Mouse (Mus musculus) common myeloid progenitor, adult 5-6 weeks (primary cell): ENCODE measurements around the gene Bpgm. TPM values are rescaled to one million over a fixed set of nuclear protein-coding genes. Genes with fewer than 3 reads are reported as not detected.
A peak's percentile ranks its signal among the peaks of the same experiment; 100 is the strongest.

Experiments used
- ATAC-seq: replicated peaks from 2 replicates; pipeline ENCODE4 v1.8.0; 2016; ENCODE audit warnings: low read depth, mild to moderate bottlenecking, moderate TSS enrichment, inconsistent platforms; ENCODE audit not compliant: poor library complexity, severe bottlenecking
- total RNA-seq: library from RNA; stranded (forward); fragments of 200-1000, 187-1606 nt; gene quantifications from 2 replicates; pipeline ENCODE4 v1.2.3, GENCODE M21; 2017

Bpgm gene
- total RNA-seq: 26.4 and 27.2 TPM in 2 replicates

DNA sequence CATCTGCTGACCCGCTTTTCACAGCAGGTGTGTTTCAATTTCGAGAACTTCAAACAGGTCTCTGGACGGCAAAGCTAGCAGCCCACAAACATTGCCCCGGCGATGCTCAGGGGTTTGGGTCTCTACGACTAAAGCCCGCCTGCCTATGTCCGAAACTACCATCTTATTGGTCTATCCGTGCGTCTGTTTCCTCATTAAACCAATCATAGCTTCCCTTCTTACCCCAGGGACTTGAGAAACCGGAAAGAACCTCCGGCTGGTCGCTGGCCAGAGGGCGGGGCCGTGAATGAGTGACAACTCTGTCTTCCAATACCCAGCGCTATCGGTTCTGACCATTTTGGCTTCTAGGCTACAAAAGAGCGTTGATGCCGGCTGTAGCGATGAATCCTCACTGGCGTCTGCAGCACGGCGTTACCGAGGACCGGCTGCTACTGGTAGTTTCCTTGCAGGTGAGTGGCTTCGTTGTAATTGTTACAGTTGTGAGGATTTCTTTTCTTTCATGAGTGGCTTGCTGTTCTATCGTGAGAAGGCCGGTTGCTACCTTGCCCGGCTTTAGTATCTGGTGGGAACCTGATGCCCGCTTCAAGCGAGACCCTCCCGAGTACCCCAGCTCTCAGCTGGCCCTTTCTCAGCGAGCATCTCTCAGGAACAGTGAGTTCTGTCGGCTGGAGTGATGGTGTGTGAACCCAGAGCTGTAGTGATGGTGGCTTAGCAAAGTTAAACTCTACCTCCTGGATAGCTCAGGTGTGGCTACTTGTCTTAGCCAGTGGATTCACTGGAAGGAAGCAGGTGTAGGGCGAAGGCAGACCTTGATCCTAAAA lies at the start of gene Bpgm:
Gene Bpgm (plus strand): TSS at position 234 of the 821 bp plus-strand sequence.
- ATAC-seq: peak; percentile 96

DNA sequence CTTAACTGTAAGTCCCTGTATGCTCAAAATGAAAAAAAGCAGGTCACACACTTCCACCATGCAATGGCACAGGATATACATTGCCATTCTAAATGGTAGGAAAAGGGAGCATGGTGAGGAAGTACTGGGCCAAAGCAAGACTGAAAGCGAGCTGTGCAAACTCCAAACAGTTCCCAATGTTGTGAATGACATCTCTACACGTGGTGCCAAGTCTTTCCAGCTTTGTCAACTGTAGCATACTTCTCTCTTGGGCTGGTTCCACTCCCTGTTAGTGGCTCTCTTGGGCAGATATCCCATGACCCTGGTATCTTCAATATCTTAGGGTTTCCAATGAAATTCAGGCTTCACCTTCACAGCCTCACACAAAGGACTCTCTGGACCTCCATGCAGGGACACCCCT lies 37.0 kb upstream of the Bpgm start:
- ATAC-seq: no peak

DNA sequence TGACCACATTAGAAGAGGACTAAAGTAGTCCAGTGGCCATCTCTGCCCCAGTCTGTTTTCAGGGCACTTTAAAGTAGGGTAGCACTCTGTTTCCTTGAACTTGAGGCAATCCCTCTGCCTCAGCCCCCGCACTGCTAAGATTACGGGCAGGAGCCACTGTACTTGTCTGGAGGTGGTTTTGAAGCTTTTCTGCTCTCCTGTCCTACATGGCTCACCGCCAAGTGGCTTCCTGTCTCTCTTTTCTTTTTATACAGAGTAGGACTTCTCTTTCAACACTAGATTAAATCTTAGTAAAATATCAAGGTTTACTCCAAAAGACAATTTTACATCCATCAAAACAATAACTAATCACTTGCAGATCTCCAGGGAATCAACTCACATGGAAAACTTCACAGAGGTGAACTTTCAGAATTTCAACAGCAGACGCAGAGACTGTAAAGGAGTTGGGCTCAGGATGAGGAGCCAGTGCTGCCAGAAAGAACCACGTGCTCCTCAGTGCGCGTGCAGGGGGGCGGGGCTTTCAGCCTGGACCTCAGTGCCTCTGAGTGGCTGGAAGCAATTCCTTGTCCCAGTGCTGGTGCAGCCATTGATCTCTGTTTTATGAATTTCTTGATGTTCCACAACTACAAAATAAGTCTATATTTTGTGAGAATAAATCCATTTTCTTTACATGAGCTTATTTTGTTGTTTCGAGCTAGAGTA lies 34.3 kb upstream of the Bpgm start:
- ATAC-seq: peak; percentile 58; the same call in 1 of the 2 replicates

DNA sequence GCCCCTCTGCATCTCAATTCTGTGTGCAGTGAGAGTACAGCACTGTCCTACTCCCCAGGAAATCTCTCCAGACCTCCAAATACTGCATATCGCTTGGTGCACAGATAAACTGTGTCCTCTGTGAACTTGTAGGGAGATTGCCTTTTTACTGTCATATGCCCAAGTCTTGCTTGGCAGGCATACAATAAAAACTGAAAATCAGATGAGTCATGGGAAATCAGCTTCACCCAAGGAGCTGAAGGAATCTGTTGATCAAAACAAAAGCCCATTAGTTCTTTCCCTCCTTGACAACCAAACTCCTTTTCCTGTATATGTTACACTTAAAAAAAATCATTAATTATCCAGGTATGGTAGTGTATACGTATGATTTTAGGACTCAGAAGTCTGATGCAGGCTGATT lies 32.2 kb upstream of the Bpgm start:
- no peak for ATAC-seq

DNA sequence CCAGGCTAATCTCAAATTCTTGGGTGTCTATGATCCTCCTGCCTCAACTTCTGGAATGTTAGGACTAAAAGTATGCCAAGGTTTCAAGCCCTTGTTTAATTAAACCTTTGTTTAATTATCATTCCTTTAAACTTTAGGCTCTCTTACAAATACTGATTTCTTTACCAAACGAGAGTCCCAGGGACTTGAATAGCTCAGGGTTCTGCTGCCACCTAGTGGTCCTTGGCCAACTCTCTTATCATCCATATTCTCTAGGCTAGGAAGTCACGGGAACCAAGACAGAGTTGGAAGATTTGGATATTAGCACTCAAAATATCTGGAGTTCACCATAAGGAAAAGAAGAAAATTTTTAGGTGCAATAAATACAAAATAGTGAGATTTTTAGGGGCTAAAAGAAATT lies 28.0 kb upstream of the Bpgm start:
- ATAC-seq: peak; percentile 87

DNA sequence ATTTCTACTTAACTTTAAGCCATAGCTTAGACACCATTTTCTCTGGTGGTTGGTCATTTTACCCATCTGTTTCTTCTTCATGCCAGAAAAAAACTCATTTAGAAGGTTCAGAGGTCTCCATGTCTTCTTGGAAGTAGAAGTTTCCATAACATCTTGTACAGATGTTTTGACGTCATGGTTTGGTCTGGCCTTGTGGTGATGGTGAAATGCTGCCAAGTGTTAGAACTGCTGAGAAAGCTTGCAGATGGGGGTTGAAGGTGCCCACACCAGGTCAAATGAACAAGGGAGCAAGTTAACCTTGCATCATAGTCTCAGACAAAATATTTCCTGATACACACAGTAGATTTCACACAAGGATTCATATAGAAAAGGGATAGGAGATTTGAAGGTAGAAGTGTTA lies 27.3 kb upstream of the Bpgm start:
- ATAC-seq: no peak

DNA sequence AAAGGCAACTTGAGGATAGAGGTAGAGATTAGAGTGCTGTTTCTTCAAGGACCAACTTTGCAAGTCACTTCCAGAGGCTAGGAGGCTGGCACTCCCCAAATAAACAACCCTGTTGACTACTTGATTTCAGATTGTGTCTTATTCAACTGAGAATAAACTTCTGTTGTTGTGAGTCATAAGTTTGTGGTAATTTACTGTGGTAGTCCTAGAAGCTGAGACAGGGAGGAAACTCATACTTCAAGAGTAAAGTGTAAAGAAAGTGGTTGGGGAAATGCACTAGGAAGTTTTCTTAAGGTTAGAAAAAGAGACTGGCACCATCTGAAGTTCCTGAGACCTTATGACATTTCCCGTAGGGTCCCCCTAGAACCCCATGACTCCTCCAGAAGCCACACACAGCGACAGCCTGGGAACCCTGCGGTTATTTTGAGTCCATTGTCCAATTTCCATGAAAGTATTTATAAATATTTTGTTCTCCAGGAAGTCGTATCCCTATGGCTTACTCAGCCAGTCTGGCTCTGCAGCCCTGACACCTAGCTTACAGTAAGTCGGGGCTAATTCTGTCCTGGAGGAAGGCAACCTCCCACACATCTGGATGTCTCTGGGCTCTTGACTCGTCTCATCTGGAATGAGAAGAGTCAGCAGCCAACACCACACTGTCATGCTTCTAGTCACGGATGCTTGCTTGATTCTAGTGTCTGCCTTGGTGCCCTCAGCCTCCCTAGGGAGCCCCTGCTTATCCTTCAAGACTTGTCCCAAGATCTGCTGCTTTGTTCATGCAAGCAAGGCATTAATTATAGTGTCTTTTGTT lies 22.8 kb upstream of the Bpgm start:
- ATAC-seq: no peak

DNA sequence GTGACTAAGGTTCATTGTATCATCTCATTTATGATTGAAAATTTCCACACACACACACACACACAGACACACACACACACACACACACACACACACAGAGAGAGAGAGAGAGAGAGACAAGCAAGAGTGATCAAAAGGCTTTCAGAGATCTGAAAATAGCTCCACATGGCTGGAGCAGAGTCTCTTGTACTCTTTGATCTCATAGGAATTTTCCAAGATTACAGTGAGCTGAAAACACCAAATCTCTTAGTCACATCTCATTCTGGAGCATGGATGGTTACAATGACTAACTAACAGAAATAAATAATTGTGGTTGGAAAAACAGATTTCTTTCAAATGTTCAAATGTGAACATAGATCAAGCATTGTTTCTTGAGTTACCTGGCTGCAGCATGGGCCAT lies 16.6 kb upstream of the Bpgm start:
- no peak for ATAC-seq

DNA sequence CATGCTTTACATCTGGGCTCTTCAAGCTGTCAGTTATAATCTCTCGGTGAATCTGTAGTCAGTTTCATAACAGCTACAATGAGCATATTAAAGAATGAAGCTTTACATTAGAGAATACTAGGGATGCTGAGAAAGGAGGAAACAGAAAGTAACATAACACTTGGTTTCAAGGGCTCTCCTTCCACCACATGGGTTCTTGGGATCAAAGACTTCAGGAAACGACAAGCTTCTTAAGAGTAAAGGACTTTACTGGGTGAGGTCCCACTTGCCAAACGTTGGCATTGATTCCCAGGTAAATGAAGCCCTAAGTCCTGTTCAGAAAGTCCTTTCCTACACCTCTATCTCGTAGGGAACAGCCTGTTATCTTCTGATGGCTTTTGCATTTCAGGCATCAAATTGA lies 15.4 kb upstream of the Bpgm start:
- ATAC-seq: no peak

DNA sequence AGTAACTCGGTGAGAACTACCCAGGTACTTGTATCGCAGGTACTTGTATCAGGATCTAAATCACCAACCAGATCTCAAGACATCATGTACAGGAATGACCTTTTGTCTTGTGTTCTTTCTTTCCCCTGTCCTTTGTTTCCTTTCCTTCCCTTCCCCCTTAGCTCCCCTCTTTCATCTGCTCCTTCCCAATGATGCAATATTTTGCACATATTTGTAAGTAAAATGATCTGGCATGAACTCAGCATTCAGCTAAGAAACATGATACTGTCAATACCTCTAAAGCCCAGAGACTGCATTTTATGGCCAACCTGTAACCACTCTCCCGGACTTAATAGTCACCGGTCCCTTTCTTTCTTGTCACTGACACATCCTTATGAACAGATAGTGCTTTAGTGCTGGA lies 12.4 kb upstream of the Bpgm start:
- ATAC-seq: no peak

DNA sequence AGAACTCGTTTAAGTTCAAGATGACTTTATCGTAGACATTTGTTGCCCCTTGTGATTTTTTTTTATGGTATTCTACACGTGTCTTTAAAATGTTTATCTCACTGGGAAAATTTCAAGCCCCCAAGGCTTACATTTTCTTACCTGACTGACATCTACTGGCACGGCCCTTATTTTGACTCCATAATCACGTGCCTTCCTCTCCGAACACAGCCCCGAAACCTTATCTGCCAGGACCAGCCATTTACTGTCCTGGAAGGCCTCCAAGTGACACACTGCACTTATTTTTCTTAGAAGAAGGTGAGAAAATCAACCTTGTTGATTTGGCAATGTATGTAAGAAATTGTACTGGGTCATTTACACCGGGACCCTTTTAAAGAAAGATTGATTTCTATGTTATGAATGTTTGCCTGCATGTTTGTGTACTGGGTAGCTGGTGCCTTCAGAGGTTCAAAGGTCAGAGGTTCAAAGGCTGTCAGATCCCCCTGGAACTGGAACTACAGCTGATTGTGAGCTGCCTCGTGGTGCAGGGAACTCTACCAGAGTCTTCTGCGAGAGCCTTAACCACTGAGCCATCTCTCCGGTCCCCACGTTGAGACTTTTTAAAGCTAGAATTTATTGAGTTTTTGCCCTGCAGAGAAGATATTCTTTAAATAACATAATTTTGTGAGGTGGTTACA lies 4.4 kb upstream of the Bpgm start:
- peak; percentile 33; the same call in 1 of the 2 replicates for ATAC-seq

DNA sequence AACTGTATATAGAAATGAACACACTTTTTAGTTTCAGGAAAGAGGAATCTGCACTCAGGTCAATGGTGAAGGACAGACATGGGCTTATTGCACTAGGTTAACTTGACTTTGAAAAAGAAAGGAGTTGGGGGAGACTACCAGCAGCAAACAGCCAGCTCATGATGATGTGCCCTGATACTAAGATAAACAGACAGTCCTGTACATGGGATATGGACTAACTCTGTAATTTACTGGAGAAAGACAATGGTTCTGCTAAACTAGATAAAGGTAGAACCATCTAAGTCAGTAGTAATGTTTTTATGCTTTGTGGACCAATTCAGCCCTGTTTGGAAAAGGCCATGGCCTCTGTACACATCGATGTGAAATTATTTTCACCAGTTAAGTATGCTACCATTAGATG lies 2.7 kb upstream of the Bpgm start:
- ATAC-seq: no peak

DNA sequence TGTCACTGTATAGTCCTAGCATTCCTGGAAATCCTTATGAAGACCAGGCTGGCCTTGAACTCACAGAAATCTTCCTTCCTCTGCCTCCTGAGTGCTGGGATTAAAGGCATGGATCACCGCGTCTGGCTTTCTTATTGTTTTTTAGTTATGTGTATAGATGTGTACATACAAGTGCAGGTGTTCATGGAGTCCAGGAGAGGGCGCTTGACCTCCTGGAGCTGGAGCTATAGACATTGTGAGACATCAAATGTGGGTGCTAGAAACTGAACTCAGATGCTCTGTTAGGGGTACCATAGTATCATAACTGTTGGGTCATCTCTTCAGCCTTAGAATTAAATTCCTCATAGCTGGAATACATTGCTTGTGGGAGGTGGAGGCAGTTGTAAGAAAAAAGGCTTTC lies 2.0 kb upstream of the Bpgm start:
- no peak for ATAC-seq

DNA sequence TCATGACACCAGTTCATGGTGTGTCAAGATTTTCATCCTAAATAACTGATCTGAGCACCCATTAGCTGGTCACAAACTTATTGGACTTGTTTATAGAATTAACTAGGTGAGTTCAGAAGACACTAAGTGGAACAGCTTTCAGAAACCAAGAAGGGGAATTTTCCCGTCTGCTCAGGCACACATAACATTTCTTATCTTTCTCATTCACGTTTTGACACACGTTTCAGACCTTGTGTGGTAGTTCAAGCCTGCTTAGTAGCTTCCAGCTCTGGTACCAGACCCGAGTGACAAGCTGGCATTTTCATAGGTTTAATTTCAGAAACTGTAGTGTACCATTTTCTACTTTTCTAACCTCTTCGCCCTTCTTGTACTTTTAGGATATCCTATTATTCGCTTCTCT lies 616 bp upstream of the Bpgm start:
- ATAC-seq: no peak

DNA sequence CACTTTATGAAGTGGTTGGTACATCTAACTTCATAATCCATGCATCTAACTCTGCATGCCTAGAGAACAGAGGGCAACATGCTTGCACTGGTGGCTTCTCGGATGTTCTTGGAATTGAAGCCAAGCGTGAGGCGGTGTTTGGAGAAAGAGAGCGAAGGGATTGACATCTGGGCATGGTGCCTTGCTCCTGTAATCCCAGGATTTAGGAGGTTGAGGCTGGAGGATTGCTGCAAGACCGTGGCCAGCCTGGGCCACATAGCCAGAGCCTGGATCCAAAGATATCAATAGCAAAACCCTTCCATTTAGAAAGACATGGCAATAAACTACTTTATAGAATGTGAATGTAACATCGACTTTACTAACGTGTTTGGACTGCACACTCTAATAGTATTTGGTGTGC lies 2.0 kb downstream of the Bpgm start:
- ATAC-seq: no peak

DNA sequence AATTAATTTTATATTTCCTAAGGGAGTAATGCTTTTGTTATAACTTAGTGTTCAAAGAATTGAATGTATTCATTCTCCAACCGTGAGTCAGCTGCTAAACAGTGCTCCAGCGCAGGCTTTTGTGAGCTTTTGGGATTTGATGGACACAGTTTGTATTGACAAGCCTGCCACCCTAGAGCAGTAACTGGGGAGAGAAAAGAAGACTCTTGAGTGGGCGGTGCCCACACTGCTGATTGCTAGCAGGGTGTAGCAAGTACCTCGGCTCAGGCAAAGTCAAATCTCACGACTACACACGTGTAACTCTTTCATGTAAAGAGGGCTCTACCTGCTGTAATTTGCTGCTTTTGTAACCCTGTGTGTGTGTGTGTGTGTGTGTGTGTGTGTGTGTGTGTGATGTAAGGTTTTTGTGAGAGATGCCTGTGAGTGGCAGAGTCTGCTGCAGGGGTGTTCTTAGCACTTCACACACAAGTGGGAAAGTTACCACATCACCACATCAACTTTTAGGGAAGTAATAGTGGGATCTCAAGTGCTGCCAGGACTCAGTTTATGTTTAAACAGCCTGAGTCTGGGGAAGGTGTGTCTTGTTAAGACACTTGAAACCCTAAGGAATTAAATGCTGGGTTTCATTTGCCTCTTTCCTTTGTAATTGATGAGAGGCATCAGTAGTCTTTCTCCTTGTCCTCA lies 2.8 kb downstream of the Bpgm start:
- no peak for ATAC-seq

DNA sequence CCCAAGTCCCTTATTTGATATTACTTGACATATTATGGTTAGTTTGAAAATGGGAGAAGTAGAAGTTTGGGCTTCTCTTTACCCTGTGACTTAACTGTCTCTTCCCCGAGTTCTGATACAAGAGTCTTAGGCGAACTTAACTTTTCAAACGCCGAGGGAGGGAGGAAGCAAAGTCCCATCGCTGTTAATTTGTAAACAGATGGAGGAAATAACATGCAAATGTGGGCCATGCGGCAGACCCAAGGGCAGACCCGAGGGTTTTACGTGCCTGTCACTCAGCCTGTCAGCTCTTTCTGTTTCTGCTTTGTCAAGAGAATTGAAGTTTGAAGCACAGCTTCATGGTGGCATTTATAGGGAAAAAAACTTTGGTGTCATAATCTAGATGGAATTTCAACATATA lies 3.5 kb downstream of the Bpgm start:
- no peak for ATAC-seq

DNA sequence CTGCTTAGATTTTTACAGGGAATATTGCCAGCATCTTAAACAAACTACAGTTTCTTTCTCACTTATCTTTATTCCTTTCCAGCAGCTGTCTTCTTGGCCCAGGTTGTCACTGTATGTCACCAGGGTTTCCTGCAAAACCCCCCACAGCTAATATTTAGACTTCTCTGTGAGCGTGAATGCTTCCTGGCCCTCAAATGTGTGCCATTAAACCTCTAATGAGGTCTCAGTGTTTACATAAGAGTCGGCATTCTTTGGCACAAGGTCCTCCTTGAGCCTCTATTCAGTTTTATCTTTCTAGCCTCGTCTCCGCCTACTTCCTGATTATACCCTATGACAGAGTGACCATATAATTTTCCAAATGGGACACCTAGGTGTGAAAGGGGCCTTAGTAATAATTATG lies 4.7 kb downstream of the Bpgm start:
- no peak for ATAC-seq

DNA sequence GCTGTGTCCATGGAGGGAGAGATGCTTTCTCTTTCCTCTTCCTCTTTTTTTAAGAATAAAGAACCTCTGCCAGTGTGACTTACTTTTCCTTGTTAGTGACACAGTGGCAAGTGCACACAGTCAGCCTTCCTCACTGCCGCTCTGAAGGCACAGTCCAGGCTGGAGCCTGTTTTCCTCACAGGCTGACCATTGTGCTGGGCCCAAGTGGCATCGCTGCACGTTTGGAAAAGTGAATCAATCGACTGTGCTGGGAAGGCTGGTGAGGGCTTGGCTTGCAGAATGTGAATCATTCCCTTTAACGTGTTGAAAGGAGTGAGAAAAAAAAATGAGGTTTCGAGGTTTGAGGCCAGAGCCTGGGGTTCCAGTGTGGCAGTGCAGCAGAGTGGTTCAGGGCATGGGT lies 5.3 kb downstream of the Bpgm start:
- ATAC-seq: peak; percentile 43; the same call in 1 of the 2 replicates

DNA sequence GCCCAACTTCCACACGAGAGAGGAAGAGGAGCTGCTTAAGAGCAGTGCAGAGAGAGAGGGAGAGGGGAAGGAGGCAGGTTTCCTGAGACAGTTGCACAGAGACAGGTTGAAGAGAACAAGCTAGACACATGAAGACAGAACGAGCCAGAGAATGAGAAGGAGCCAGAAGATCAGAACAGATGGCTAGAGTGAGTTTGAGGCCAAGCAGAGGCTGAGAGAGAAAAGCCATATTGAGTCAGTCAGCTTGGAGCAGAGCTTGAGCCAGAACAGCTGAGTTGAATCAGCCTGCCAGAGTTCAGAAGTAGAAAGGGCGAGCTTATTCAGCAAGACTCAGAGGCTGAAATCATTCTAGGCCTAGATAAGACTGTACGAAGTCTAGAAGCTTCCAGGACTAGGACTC lies 6.8 kb downstream of the Bpgm start:
- no peak for ATAC-seq
